Mouse (Mus musculus) forebrain, embryonic 12.5 days (tissue): ENCODE data around the gene Gm10234. TPM values are rescaled to one million over a fixed set of nuclear protein-coding genes. Genes with fewer than 3 reads are reported as not detected.

Experiments used
- polyA plus RNA-seq: library from polyadenylated mRNA; unstranded; fragments of >200 nt; fragmentation: Nextera tagmentation; extraction: Ambion mirVana; gene quantifications from 2 replicates; pipeline ENCODE4 v1.2.1, GENCODE M21; 2016

The Gm10234 gene
- polyA plus RNA-seq, 1 experiment from 2014 or later = not detected

Other genes with a start within 250 kb of the Gm10234 start
- 9.3 and 11.1 TPM in 2 replicates for gene Kbtbd8, start 204.9 kb upstream of the Gm10234 start, polyA plus RNA-seq